Mouse (Mus musculus) CH12.LX (cell line): ENCODE results near the gene Lgr4. TPM values are rescaled to one million over a fixed set of nuclear protein-coding genes. Genes with fewer than 3 reads are reported as not detected.

Source experiments
- DNase-seq: peaks from one replicate; pipeline ENCODE4 v3.0.0-alpha.2; 2013; ENCODE audit errors: extremely low read depth
- H3K27ac ChIP-seq: 2 replicates; pipeline ENCODE4 v1.5.1; 2012; ENCODE audit warnings: low read depth, mild to moderate bottlenecking, control low read depth, moderate library complexity; ENCODE audit not compliant: insufficient read depth
- H3K27me3 ChIP-seq: replicated peaks from 2 replicates; pipeline ENCODE3; 2012; ENCODE audit warnings: inconsistent platforms
- H3K36me3 ChIP-seq, 2 experiments: replicated peaks in 1 of 2; 2 replicates each; pipeline versions ENCODE3 to v1.6.1; 2012; ENCODE audit warnings: inconsistent platforms in 1 of 2, low read length in 1 of 2, mild to moderate bottlenecking in 1 of 2, mixed read lengths in 1 of 2, moderate library complexity in 1 of 2; ENCODE audit not compliant: control insufficient read depth in 1 of 2, insufficient read depth in 1 of 2
- H3K4me1 ChIP-seq, 2 experiments: 2 replicates each; pipeline ENCODE4 v1.6.1; 2012; ENCODE audit warnings: inconsistent platforms in 1 of 2, moderate library complexity in 1 of 2; ENCODE audit not compliant: insufficient read depth in 2 of 2, control insufficient read depth in 1 of 2
- H3K4me2 ChIP-seq: 2 replicates; pipeline ENCODE4 v1.6.1; 2012; ENCODE audit warnings: low read depth, mild to moderate bottlenecking, control low read depth; ENCODE audit not compliant: poor library complexity, insufficient read depth, severe bottlenecking
- H3K4me3 ChIP-seq, 3 experiments: fragments of 150-350 bp in 1 of 3; sonication (generic) in 1 of 3; replicated peaks in 1 of 3; 2 replicates each; pipeline versions ENCODE3 to v1.5.1; 2011 to 2012; ENCODE audit warnings: low read depth in 2 of 3, low read length in 2 of 3, mild to moderate bottlenecking in 2 of 3, moderate library complexity in 2 of 3, control low read depth in 1 of 3, improper control_type of control experiment in 1 of 3, inconsistent platforms in 1 of 3, mixed read lengths in 1 of 3; ENCODE audit not compliant: poor library complexity in 1 of 3
- H3K79me2 ChIP-seq: replicated peaks from 2 replicates; pipeline ENCODE4 v1.6.1; 2012; ENCODE audit warnings: mild to moderate bottlenecking, moderate library complexity; ENCODE audit not compliant: control insufficient read depth, poor library complexity, insufficient read depth, severe bottlenecking; ENCODE audit errors: extremely low read depth
- H3K9ac ChIP-seq: 2 replicates; pipeline ENCODE4 v1.6.1; 2012; ENCODE audit warnings: low read depth, mild to moderate bottlenecking, control low read depth, moderate library complexity; ENCODE audit not compliant: insufficient read depth
- H3K9me3 ChIP-seq: replicated peaks from 2 replicates; pipeline ENCODE3; 2012; ENCODE audit warnings: low read length, inconsistent platforms, mixed read lengths
- CHD2 ChIP-seq: IDR thresholded peaks from 2 replicates; pipeline ENCODE4 v1.6.1; 2011; ENCODE audit warnings: low read length, improper control_type of control experiment
- E2F4 ChIP-seq: IDR thresholded peaks from 2 replicates; pipeline ENCODE4 v1.6.1; 2011; ENCODE audit warnings: low read depth, low read length, improper control_type of control experiment; ENCODE audit not compliant: insufficient replicate concordance
- ELF1 ChIP-seq: IDR thresholded peaks from 2 replicates; pipeline ENCODE4 v1.6.1; 2014; ENCODE audit warnings: low read depth, mild to moderate bottlenecking, inconsistent platforms, low read length, improper control_type of control experiment
- EP300 ChIP-seq: IDR thresholded peaks from 2 replicates; pipeline ENCODE4 v1.6.1; 2011; ENCODE audit warnings: low read length, improper control_type of control experiment
- HCFC1 ChIP-seq: IDR thresholded peaks from 2 replicates; pipeline ENCODE4 v1.6.1; 2012; ENCODE audit warnings: low read depth, mild to moderate bottlenecking, inconsistent platforms, low read length, improper control_type of control experiment
- IRF4 ChIP-seq: IDR thresholded peaks from 2 replicates; pipeline ENCODE4 v1.6.1; 2014; ENCODE audit warnings: low read depth, mild to moderate bottlenecking, inconsistent platforms, low read length, improper control_type of control experiment
- JUN ChIP-seq: IDR thresholded peaks from 2 replicates; pipeline ENCODE4 v1.6.1; 2011; ENCODE audit warnings: low read depth, mild to moderate bottlenecking, low read length, improper control_type of control experiment, moderate library complexity; ENCODE audit not compliant: insufficient read depth
- JUND ChIP-seq: conservative IDR thresholded peaks from 2 replicates; pipeline ENCODE4 v1.6.1; 2011; ENCODE audit warnings: low read depth, low read length, improper control_type of control experiment
- KAT2A ChIP-seq: IDR thresholded peaks from 2 replicates; pipeline ENCODE4 v1.6.1; 2012; ENCODE audit warnings: low read length, improper control_type of control experiment, inconsistent platforms; ENCODE audit not compliant: insufficient replicate concordance
- MAFK ChIP-seq: IDR thresholded peaks from 2 replicates; pipeline ENCODE4 v1.6.1; 2011; ENCODE audit warnings: low read length, improper control_type of control experiment; ENCODE audit not compliant: insufficient replicate concordance
- MAX ChIP-seq: IDR thresholded peaks from 2 replicates; pipeline ENCODE4 v1.6.1; 2011; ENCODE audit warnings: low read length, improper control_type of control experiment
- MAZ ChIP-seq: IDR thresholded peaks from 2 replicates; pipeline ENCODE4 v1.6.1; 2012; ENCODE audit warnings: low read depth, mild to moderate bottlenecking, inconsistent platforms, low read length, improper control_type of control experiment, moderate library complexity
- MXI1 ChIP-seq: IDR thresholded peaks from 2 replicates; pipeline ENCODE4 v1.6.1; 2011; ENCODE audit warnings: mild to moderate bottlenecking, low read depth, low read length, improper control_type of control experiment
- NRF1 ChIP-seq: IDR thresholded peaks from 2 replicates; pipeline ENCODE4 v1.6.1; 2014; ENCODE audit warnings: low read depth, mild to moderate bottlenecking, inconsistent platforms, low read length, improper control_type of control experiment, moderate library complexity
- PAX5 ChIP-seq: IDR thresholded peaks from 2 replicates; pipeline ENCODE4 v1.6.1; 2012; ENCODE audit warnings: low read length, inconsistent platforms, mixed read lengths
- POLR2A ChIP-seq: IDR thresholded peaks from 2 replicates; pipeline ENCODE4 v1.6.1; 2011; ENCODE audit warnings: low read depth, mild to moderate bottlenecking, improper control_type of control experiment, low read length
- POLR2AphosphoS2 ChIP-seq: IDR thresholded peaks from 2 replicates; pipeline ENCODE4 v1.6.1; 2011; ENCODE audit warnings: low read depth, low read length, improper control_type of control experiment
- RAD21 ChIP-seq: IDR thresholded peaks from 2 replicates; pipeline ENCODE4 v1.6.1; 2011; ENCODE audit warnings: low read depth, mild to moderate bottlenecking, low read length, improper control_type of control experiment, moderate library complexity
- RCOR1 ChIP-seq: conservative IDR thresholded peaks from 2 replicates; pipeline ENCODE4 v1.6.1; 2012; ENCODE audit warnings: low read depth, mild to moderate bottlenecking, inconsistent platforms, low read length, improper control_type of control experiment
- SIN3A ChIP-seq: IDR thresholded peaks from 2 replicates; pipeline ENCODE4 v1.6.1; 2012; ENCODE audit warnings: low read length, improper control_type of control experiment, inconsistent platforms
- SMC3 ChIP-seq: IDR thresholded peaks from 2 replicates; pipeline ENCODE4 v1.6.1; 2011; ENCODE audit warnings: low read depth, low read length, improper control_type of control experiment
- TCF12 ChIP-seq: IDR thresholded peaks from 2 replicates; pipeline ENCODE4 v1.6.1; 2014; ENCODE audit warnings: low read depth, mild to moderate bottlenecking, inconsistent platforms, low read length, improper control_type of control experiment
- UBTF ChIP-seq: IDR thresholded peaks from 2 replicates; pipeline ENCODE4 v1.6.1; 2012; ENCODE audit warnings: low read depth, mild to moderate bottlenecking, inconsistent platforms, low read length, improper control_type of control experiment, moderate library complexity
- USF1 ChIP-seq: IDR thresholded peaks from 2 replicates; pipeline ENCODE4 v1.6.1; 2014; ENCODE audit warnings: low read depth, mild to moderate bottlenecking, inconsistent platforms, low read length, improper control_type of control experiment
- USF2 ChIP-seq: conservative IDR thresholded peaks from 2 replicates; pipeline ENCODE4 v1.6.1; 2011; ENCODE audit warnings: low read depth, low read length, improper control_type of control experiment
- ZC3H11A ChIP-seq: IDR thresholded peaks from 2 replicates; pipeline ENCODE4 v1.6.1; 2012; ENCODE audit warnings: low read depth, mild to moderate bottlenecking, inconsistent platforms, low read length, improper control_type of control experiment
- ZNF384 ChIP-seq: IDR thresholded peaks from 2 replicates; pipeline ENCODE4 v1.6.1; 2012; ENCODE audit warnings: low read depth, low read length, improper control_type of control experiment, inconsistent platforms
- dilution Hi-C: fragments of 300-500 bp; cut with MboI; formaldehyde crosslinking; loops from 2 replicates; pipeline ENCODE4 v1.14.3; 2020; ENCODE audit warnings: low sequenced_read_pairs; ENCODE audit not compliant: extremely low pct_unique_long_range_greater_than_20kb, extremely low pct_ligation_motif_present
- in situ Hi-C: fragments of 300-500 bp; cut with MboI; formaldehyde crosslinking; loops from 3 replicates; pipeline ENCODE4 v1.14.3; 2019; ENCODE audit warnings: low sequenced_read_pairs, low pct_ligation_motif_present, low pct_unique_long_range_greater_than_20kb, mixed read lengths
- polyA plus RNA-seq: library from polyadenylated mRNA; unstranded; fragments of >175 nt; gene quantifications from 2 replicates; pipeline ENCODE4 v1.2.1, GENCODE M21; 2012; ENCODE audit warnings: low read depth; ENCODE audit not compliant: insufficient read length
- total RNA-seq, 2 experiments: library from RNA; depleted of rRNA; stranded (reverse); fragments of 300-350 nt in 1 of 2; fragments of >200 nt in 1 of 2; gene quantifications; 2 replicates each; pipeline ENCODE4 v1.2.3; 2012 to 2014

Lgr4 gene
- total and polyA plus RNA-seq, 3 experiments: 6.1 to 11.4 (median 6.9) TPM

GRCm38 (mm10) chr2:109933151-109933550 is 15.7 kb downstream of the Lgr4 start:
- Histone ChIP-seq H3K27me3 (no peaks in the 10 kb centered on the region), H3K9ac (no peak overlapping the region), H3K36me3 (peaks cover 0 to 18% of the 10 kb centered on the region in 2 experiments), H3K4me2 (no peak overlapping the region), H3K4me3 (no peak overlapping the region), H3K9me3 (no peaks in the 10 kb centered on the region), H3K4me1 (no peaks in the 10 kb centered on the region), H3K27ac (no peak overlapping the region), H3K79me2 (no peaks in the 10 kb centered on the region)
- DNase-seq: no peak
- dilution Hi-C loops: no loop called here
- TF ChIP-seq MAFK (no peak), ZC3H11A (no peak), USF2 (no peak), UBTF (no peak), EP300 (no peak), POLR2A (no peak), JUN (no peak), E2F4 (no peak), RCOR1 (no peak), ZNF384 (no peak), MAZ (no peak), ELF1 (no peak)
- in situ Hi-C loops: no loop called here

GRCm38 (mm10) chr2:109934086-109934485 is 16.6 kb downstream of the Lgr4 start:
- H3K36me3 ChIP-seq: peaks cover 0 to 15% of the 10 kb centered on the region in 2 experiments
- dilution Hi-C loops (no loop called here), in situ Hi-C loops (no loop called here)
- H3K9ac ChIP-seq: no peak overlapping the region
- no peak overlapping the region for H3K27ac ChIP-seq
- no peak for TF ChIP-seq UBTF
- no peak for TF ChIP-seq PAX5
- TF ChIP-seq IRF4: no peak
- TF ChIP-seq CHD2: no peak
- no peak for TF ChIP-seq HCFC1
- TF ChIP-seq MXI1: no peak
- no peak for TF ChIP-seq USF1
- TF ChIP-seq SMC3: no peak
- no peak for TF ChIP-seq TCF12
- no peak for TF ChIP-seq KAT2A
- no peak for TF ChIP-seq JUND
- no peak for TF ChIP-seq E2F4
- no peak for TF ChIP-seq RAD21
- no peak for TF ChIP-seq NRF1
- no peak for TF ChIP-seq SIN3A
- no peak for TF ChIP-seq POLR2AphosphoS2
- TF ChIP-seq ELF1: no peak
- no peak for TF ChIP-seq ZNF384
- no peak for TF ChIP-seq MAX
- H3K27me3 ChIP-seq: no peaks in the 10 kb centered on the region
- H3K4me3 ChIP-seq: no peak overlapping the region
- H3K4me1 ChIP-seq: no peaks in the 10 kb centered on the region
- no peaks in the 10 kb centered on the region for H3K9me3 ChIP-seq
- no peaks in the 10 kb centered on the region for H3K79me2 ChIP-seq
- no peak for DNase-seq
- H3K4me2 ChIP-seq: no peak overlapping the region
